Mouse (Mus musculus) myocyte (in vitro differentiated cells): ENCODE measurements around the gene Dcp1b. TPM values are rescaled to one million over a fixed set of nuclear protein-coding genes. Genes with fewer than 3 reads are reported as not detected.

Experiments used
- H3K27me3 ChIP-seq: one replicate; pipeline ENCODE4 v1.6.1; 2011; ENCODE audit not compliant: control insufficient read depth, insufficient read depth, insufficient read length
- H3K36me3 ChIP-seq: one replicate; pipeline ENCODE4 v1.6.1; 2011; ENCODE audit not compliant: control insufficient read depth, insufficient read depth
- H3K4me2 ChIP-seq: one replicate; pipeline ENCODE4 v1.6.1; 2011; ENCODE audit warnings: low read depth, control low read depth
- H3K4me3 ChIP-seq: one replicate; pipeline ENCODE4 v1.5.1; 2011; ENCODE audit warnings: mild to moderate bottlenecking, control low read depth, moderate library complexity
- H3K79me2 ChIP-seq: one replicate; pipeline ENCODE4 v1.6.1; 2011; ENCODE audit not compliant: control insufficient read depth, insufficient read depth
- H3ac ChIP-seq: one replicate; pipeline ENCODE4 v1.6.1; 2011; ENCODE audit not compliant: control insufficient read depth, insufficient read length
- CEBPB ChIP-seq: IDR thresholded peaks from 2 replicates; pipeline ENCODE4 v1.6.1; 2011; ENCODE audit warnings: mild to moderate bottlenecking, moderate library complexity; ENCODE audit not compliant: poor library complexity, insufficient read depth, severe bottlenecking
- E2F4 ChIP-seq: IDR thresholded peaks from one replicate; pipeline ENCODE4 v1.6.1; 2011; ENCODE audit warnings: mild to moderate bottlenecking, control low read depth, moderate library complexity; ENCODE audit not compliant: insufficient read depth
- MAX ChIP-seq: IDR thresholded peaks from one replicate; pipeline ENCODE4 v1.6.1; 2011; ENCODE audit warnings: low read depth, mild to moderate bottlenecking, control low read depth
- MYOD1 ChIP-seq, 3 experiments: IDR thresholded peaks; one replicate each; pipeline ENCODE4 v1.6.1; 2011; ENCODE audit warnings: control low read depth in 2 of 3, low read depth in 2 of 3, mild to moderate bottlenecking in 2 of 3, moderate library complexity in 1 of 3; ENCODE audit not compliant: insufficient read length in 2 of 3, control insufficient read depth in 1 of 3
- MYOG ChIP-seq, 3 experiments: IDR thresholded peaks; one replicate each; pipeline ENCODE4 v1.6.1; 2011; ENCODE audit warnings: control low read depth in 2 of 3, low read depth in 2 of 3, mild to moderate bottlenecking in 2 of 3; ENCODE audit not compliant: insufficient read length in 2 of 3, control insufficient read depth in 1 of 3, insufficient read depth in 1 of 3
- POLR2A ChIP-seq: IDR thresholded peaks from one replicate; pipeline ENCODE4 v1.6.1; 2011; ENCODE audit warnings: low read depth, mild to moderate bottlenecking, control low read depth, moderate library complexity; ENCODE audit not compliant: insufficient read length
- POLR2AphosphoS2 ChIP-seq: IDR thresholded peaks from one replicate; pipeline ENCODE4 v1.6.1; 2011; ENCODE audit warnings: low read depth, control low read depth; ENCODE audit not compliant: insufficient read length
- REST ChIP-seq: IDR thresholded peaks from one replicate; pipeline ENCODE4 v1.6.1; 2011; ENCODE audit warnings: mild to moderate bottlenecking, control low read depth, moderate library complexity; ENCODE audit not compliant: insufficient read depth, insufficient read length
- SRF ChIP-seq: IDR thresholded peaks from one replicate; pipeline ENCODE4 v1.6.1; 2011; ENCODE audit warnings: low read depth; ENCODE audit not compliant: control insufficient read depth, insufficient read length
- TCF12 ChIP-seq: IDR thresholded peaks from one replicate; pipeline ENCODE4 v1.6.1; 2011; ENCODE audit warnings: mild to moderate bottlenecking, control low read depth; ENCODE audit not compliant: poor library complexity, insufficient read depth, severe bottlenecking
- TCF3 ChIP-seq: IDR thresholded peaks from one replicate; pipeline ENCODE4 v1.6.1; 2011; ENCODE audit warnings: low read depth, control low read depth; ENCODE audit not compliant: insufficient read length
- USF1 ChIP-seq: IDR thresholded peaks from one replicate; pipeline ENCODE4 v1.6.1; 2011; ENCODE audit warnings: low read depth, mild to moderate bottlenecking, control low read depth, moderate library complexity
- polyA plus RNA-seq: library from polyadenylated mRNA; unstranded; fragments of >200 nt; fragmentation: generic; extraction: Trizol; gene quantifications from one replicate; pipeline ENCODE4 v1.2.1, GENCODE M21; 2012; ENCODE audit warnings: missing spikeins

The Dcp1b gene
- polyA plus RNA-seq, 1 experiment, result 2.8 TPM

DNA sequence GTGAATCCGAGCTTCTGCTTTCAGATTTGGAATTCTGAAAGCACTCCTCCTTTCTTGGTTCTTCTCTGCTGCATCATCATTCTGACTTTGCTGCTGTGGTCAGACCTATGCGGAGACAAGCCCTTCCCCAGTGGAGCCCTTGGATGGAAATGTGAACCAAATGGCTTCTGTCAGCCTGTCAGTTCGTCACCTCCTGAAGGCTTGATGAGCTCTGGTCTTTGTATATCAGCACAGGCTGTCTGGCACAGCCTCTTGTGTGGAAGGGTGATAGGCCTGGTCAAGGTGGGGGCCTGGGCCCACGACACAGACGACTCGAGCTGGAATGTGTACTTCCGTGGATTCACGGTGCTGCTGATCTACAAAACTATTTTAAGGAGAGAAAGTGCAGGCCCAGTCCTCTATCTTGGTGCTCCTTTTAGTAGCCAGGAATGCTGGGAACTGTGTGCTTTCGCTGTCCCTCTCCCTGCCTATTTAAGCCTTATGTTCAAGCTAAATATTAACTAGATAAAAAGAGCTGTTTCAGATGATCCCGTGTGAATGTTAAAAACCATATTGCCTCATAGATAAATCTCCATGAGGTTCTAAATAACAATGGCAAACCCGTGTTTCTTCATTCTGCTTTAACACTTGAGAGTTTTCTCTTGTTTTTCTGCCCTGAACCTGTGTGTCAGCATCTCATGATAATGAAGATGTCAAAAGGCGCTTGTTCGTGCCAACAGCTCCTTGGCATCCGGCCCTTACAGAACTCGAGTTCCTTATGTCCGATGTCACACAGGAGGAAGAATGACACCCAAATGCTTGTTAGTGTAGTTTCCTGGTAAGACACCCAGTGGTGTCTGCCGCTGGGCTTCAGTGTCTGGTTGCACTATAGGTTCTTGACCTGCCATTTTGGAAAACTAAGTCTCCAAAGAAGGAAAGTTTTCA, 21.6 kb downstream of the Dcp1b start, which contains the start of gene Cacna1c:
Gene Cacna1c (minus strand): TSS at position 37 of the 924 bp plus-strand sequence.
- no peak within 1 kb of the TSS for H3ac ChIP-seq
- H3K4me2 ChIP-seq, result no peak within 1 kb of the TSS
- no peaks in the 10 kb centered on the region for H3K36me3 ChIP-seq
- no peaks in the 10 kb centered on the region for H3K79me2 ChIP-seq
- no peaks in the 10 kb centered on the region for H3K27me3 ChIP-seq
- TF ChIP-seq POLR2AphosphoS2 (no peak), MYOG (IDR thresholded peaks at IDR 0.05; ENCODE audit: control insufficient read depth in 1 of 3, insufficient read depth in 1 of 3, insufficient read length in 2 of 3, low read depth in 2 of 3) (no peak), TCF12 (no peak)
- H3K4me3 ChIP-seq, result no peak within 1 kb of the TSS

DNA sequence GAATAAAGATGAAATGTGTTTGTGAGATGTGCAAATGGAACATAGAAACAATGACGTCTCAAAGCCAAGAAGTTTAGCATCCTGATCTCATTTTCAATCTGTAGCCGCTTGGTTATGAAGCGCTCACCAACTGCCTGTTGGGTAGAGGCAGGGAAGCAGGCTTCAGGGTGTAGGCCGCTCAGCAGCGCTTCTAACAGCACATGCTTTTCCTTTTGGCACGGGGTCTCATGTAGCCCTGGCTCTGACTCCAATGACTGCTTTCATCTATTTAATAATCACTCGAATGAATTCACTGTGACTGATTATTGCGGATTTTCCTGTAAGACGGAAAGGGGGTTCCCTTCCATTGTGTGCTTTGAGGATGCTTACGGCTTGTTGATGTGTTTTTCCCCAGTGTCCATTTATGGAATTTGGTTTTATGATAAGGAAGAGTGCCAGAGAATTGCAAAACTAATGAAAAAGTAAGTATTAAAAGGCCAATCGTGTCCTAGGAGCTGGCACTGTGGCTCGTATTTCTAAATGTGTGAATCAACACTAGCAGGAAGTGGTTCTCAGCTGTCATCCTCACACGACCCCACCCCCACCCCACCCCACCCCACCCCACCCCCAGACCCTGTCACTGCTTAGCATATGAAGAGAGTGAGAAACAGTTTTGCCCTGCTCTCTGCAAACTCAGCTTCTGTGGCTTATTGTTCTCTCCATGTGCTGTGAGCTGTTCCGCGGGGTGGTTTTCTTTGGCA, 23.7 kb downstream of the Dcp1b start:
- Histone ChIP-seq H3K4me3 (no peak overlapping the region), H3ac (no peak overlapping the region), H3K4me2 (no peak overlapping the region), H3K27me3 (no peaks in the 10 kb centered on the region), H3K79me2 (no peaks in the 10 kb centered on the region), H3K36me3 (no peaks in the 10 kb centered on the region)
- TF ChIP-seq MYOD1 (IDR thresholded peaks at IDR 0.05; ENCODE audit: control insufficient read depth in 1 of 3, insufficient read length in 2 of 3, low read depth in 2 of 3), result no peak
- TF ChIP-seq REST, result no peak
- no peak for TF ChIP-seq POLR2A
- no peak for TF ChIP-seq USF1

DNA sequence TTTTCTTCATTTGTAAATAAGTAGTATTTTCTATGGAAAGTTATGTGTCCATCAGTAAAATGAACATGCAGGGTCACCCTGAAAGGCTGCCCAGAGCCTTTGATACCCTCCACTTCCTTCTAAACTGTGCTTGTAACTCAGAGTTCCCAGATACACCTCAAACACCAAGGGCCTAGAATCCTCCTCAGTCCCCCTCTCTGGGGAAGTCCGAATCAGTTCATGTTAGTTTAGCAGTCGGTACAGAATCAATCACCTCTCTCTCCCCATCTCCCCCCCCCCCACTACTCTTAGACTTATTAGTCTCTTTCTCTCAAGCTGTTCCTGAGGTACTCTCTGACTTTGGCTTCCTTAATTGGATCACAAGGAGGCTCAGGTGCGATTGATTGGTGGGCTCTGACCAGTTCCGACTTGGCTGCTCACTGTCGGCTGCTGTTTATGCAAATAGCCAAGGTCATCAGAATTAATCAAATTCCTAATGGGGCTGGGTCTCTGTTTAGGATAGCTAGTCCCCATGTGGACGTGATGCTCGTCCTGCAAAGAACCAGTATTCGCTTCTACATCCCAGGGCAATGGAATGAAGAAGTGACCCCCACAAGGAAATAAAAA, 24.3 kb downstream of the Dcp1b start:
- H3ac ChIP-seq, result no peak overlapping the region
- H3K36me3 ChIP-seq, result no peaks in the 10 kb centered on the region
- no peaks in the 10 kb centered on the region for H3K27me3 ChIP-seq
- no peak for TF ChIP-seq E2F4
- no peak for TF ChIP-seq POLR2AphosphoS2
- no peak for TF ChIP-seq SRF
- TF ChIP-seq TCF12, result no peak
- no peak for TF ChIP-seq MYOD1 (IDR thresholded peaks at IDR 0.05; ENCODE audit: control insufficient read depth in 1 of 3, insufficient read length in 2 of 3, low read depth in 2 of 3)
- TF ChIP-seq USF1, result no peak
- no peak for TF ChIP-seq CEBPB
- TF ChIP-seq TCF3, result no peak
- no peak for TF ChIP-seq POLR2A
- no peak for TF ChIP-seq MAX
- no peak for TF ChIP-seq REST
- no peak for TF ChIP-seq MYOG (IDR thresholded peaks at IDR 0.05; ENCODE audit: control insufficient read depth in 1 of 3, insufficient read depth in 1 of 3, insufficient read length in 2 of 3, low read depth in 2 of 3)
- H3K79me2 ChIP-seq, result no peaks in the 10 kb centered on the region
- no peak overlapping the region for H3K4me3 ChIP-seq
- H3K4me2 ChIP-seq, result no peak overlapping the region

DNA sequence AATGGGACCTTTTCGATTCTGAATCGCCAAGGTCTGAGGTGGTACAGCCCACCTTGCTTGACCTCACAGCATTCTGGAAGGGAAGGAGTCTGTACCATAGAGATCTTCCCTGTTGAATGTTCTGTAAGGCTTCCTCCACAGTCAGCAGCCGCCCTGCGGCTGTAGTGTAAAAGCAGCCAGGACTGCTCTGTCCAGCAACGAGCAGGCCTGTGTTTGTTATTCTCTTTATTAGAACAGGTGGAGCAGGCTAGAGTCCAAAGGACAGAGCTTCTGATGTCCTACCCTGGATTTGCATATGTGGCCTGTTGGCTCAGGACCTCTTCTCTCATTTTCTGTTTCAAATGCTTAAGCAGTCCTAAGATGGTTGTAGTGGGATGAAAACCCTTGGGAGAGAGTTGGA, 25.3 kb downstream of the Dcp1b start:
- Histone ChIP-seq H3K27me3 (no peaks in the 10 kb centered on the region), H3K4me2 (no peak overlapping the region), H3K36me3 (no peaks in the 10 kb centered on the region), H3K79me2 (no peaks in the 10 kb centered on the region), H3K4me3 (no peak overlapping the region), H3ac (no peak overlapping the region)
- TF ChIP-seq E2F4, result no peak
- TF ChIP-seq MYOG (IDR thresholded peaks at IDR 0.05; ENCODE audit: control insufficient read depth in 1 of 3, insufficient read depth in 1 of 3, insufficient read length in 2 of 3, low read depth in 2 of 3), result no peak
- no peak for TF ChIP-seq USF1
- no peak for TF ChIP-seq POLR2A
- TF ChIP-seq POLR2AphosphoS2, result no peak
- no peak for TF ChIP-seq TCF3
- TF ChIP-seq TCF12, result no peak
- TF ChIP-seq SRF, result no peak
- TF ChIP-seq MYOD1 (IDR thresholded peaks at IDR 0.05; ENCODE audit: control insufficient read depth in 1 of 3, insufficient read length in 2 of 3, low read depth in 2 of 3), result no peak
- no peak for TF ChIP-seq CEBPB
- TF ChIP-seq MAX, result no peak
- no peak for TF ChIP-seq REST
